In the genomic region with DNA sequence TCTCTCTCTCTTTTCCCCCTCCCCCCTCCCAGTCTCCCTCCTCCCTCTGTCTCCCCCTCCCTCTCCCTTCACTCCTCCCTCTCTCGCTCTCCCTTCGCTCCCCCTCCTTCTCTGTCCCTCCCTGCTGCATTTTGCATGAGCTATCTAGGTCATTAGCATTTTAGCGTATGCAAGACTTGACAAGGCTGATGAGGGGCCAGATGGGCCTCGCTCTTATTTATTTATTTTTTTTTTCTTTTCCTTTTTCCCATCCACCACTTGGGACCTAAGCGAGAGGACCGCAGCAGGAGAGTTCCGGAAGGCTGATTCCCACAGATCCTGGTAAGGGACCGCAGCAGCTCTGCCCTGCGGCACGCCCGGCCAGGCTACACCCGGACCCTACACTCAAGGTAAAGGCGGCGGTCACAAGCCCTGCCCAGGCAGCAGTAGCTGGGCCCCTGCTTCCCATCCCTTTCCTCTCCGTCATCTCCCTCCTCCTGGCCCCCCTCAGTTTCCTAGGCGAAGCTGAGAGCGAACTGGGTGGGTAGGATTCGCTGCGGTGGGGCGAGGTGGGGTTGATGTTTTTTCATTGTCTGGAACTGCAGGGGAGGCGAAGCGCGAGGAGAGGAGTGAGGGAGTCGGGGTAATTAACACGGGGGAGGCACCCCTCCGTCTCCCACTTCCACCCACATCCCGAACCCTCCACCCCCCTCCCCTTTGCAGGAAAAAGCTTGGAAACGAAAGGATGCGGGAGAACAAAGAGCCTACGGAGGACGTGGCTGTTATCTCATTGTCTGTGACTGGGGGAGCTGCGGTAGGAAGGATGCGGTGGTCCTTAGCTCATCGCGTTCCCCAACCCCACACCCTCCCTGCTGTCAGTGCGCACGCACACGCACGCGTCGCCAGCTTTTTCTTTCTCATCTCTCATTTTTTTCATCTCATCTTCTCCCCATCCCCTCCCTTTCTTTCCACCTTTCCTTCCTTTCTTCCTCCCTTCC, we compare ENCODE assay signal across 7 mouse cellular contexts.
DNase-seq lines count a peak whose midpoint lies in the region; ATAC-seq and TF ChIP-seq lines count a peak whose summit lies in the region.

No protein-coding gene starts in this region.

- H3K4me1 ChIP-seq in lung, postnatal 0 days (ENCODE audit: insufficient read depth, low read depth, low read length) = 0 out of 2 replicates have a peak, but pooled peaks cover 6% of the 10 kb centered on the region
- peaks cover 44% of the 10 kb centered on the region for H3K4me1 ChIP-seq in hindbrain, embryonic 13.5 days (replicated peaks)

- ATAC-seq in lung, postnatal 0 days = no peak
- ATAC-seq in hindbrain, embryonic 13.5 days (ENCODE audit: low FRiP score) = peak; percentile 15

- H3K9ac ChIP-seq in lung, postnatal 0 days (replicated peaks; ENCODE audit: low read depth) = no peak overlapping the region
- peak overlapping the region; percentile 100 for H3K9ac ChIP-seq in hindbrain, embryonic 13.5 days

- peak overlapping the region; percentile 19 for H3K4me3 ChIP-seq in lung, postnatal 0 days (ENCODE audit: low read depth, low read length)
- peak overlapping the region; percentile 86 for H3K4me3 ChIP-seq in hindbrain, embryonic 13.5 days

- no peak for DNase-seq in lung, postnatal 0 days (ENCODE audit: low spot score)
- DNase-seq in lung, postnatal 25 days (ENCODE audit: low spot score) = no peak
- peak; percentile 81 to 86 for DNase-seq in cerebellum, postnatal 36 days
- peak; percentile 66 for DNase-seq in mesoderm, embryonic 11.5 days (ENCODE audit: low read depth, low spot score)
- DNase-seq in urinary bladder, postnatal 10 days (ENCODE audit: low spot score) = no peak
- no peak for DNase-seq in spleen, postnatal 36 days (ENCODE audit: low spot score in 2 of 2)

- H3K4me2 ChIP-seq in lung, postnatal 0 days (replicated peaks; ENCODE audit: low read depth, low read length) = peak overlapping the region; percentile 33
- H3K4me2 ChIP-seq in hindbrain, embryonic 13.5 days = peak overlapping the region; percentile 99

- H3K9me3 ChIP-seq in lung, postnatal 0 days (ENCODE audit: low read length) = no peaks in the 10 kb centered on the region
- H3K9me3 ChIP-seq in hindbrain, embryonic 13.5 days = no peaks in the 10 kb centered on the region

- peaks cover 75% of the 10 kb centered on the region for H3K27me3 ChIP-seq in lung, postnatal 0 days (replicated peaks; ENCODE audit: insufficient read depth, low read length)
- H3K27me3 ChIP-seq in hindbrain, embryonic 13.5 days = no peaks in the 10 kb centered on the region

- no peak for TF ChIP-seq EP300 in lung, postnatal 0 days (IDR thresholded peaks at IDR 0.05)

- H3K27ac ChIP-seq in lung, postnatal 0 days (ENCODE audit: low read length) = no peak overlapping the region
- H3K27ac ChIP-seq in hindbrain, embryonic 13.5 days = peak overlapping the region; percentile 100

- no peaks in the 10 kb centered on the region for H3K36me3 ChIP-seq in lung, postnatal 0 days (ENCODE audit: insufficient read depth, low read length)
- peaks cover 26% of the 10 kb centered on the region for H3K36me3 ChIP-seq in hindbrain, embryonic 13.5 days

- 1% methylated on average over 36 of the region's 41 CpGs for WGBS in lung, postnatal 0 days
- under 1% methylated on average over 39 of the region's 41 CpGs for WGBS in hindbrain, embryonic 13.5 days

- no peak for TF ChIP-seq CTCF in lung, postnatal 0 days (IDR thresholded peaks at IDR 0.05)

Comparison
In these comparisons a context has a peak if more than half of its experiments do, and no peak if none do; other contexts are left out.
1. DNase-seq: peak in cerebellum, postnatal 36 days (2 of 2) and mesoderm, embryonic 11.5 days (single experiment); none in lung, postnatal 0 days (single experiment), lung, postnatal 25 days (single experiment), urinary bladder, postnatal 10 days (single experiment) and spleen, postnatal 36 days (0 of 2).